Mouse (Mus musculus): ENCODE data around the gene Elp4. TPM values are rescaled to one million over a fixed set of nuclear protein-coding genes. Genes with fewer than 3 reads are reported as not detected.

Elp4 gene
- polyA plus RNA-seq, 1 experiment from 2014 or later = 20.8 TPM

DNA sequence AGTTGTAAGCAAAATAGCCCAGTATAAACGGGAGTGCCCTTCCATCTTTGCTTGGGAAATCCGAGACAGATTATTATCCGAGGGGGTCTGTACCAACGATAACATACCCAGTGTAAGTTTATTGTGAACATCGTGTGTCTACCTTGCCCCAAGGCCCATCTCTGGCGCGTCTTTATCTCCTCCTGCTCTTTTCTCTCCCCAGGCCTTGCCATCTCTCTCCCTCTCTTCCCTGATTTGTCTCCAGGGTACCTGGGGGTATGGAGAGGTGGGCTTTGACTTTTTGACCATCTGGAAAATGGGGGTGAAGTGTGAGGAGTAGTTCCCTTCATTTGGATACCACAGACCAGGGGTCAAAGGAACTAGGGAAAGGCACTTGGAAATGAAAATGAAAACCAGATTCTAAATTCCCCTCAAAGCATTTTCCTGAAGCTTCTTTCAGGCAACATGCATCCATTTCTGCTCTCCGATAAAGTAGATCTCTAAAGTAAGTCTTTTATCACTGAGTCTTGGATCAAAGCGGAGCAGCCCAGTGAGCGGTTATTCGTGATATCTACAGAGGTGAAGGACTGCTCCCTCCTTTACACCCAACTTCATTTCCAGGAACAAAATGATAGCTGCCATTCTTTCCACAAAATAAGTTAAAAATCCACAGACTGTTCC is 219.2 kb downstream of the Elp4 start:
- Histone ChIP-seq H3K4me2 (ENCODE audit: low read depth, low read length) (no peak overlapping the region), H3K9ac (ENCODE audit: low read length) (no peak overlapping the region), H3K27me3 (ENCODE audit: control insufficient read depth, insufficient read depth, low read length) (peaks cover 90% of the 10 kb centered on the region), H3K4me1 (ENCODE audit: control insufficient read depth, insufficient read depth, low read length) (peaks cover 15% of the 10 kb centered on the region), H3K9me3 (replicated peaks; ENCODE audit: control insufficient read depth, low read length) (no peaks in the 10 kb centered on the region), H3K27ac (ENCODE audit: low read length) (no peak overlapping the region), H3K4me3 (ENCODE audit: low read length) (no peak overlapping the region), H3K36me3 (ENCODE audit: control insufficient read depth, insufficient read depth) (no peaks in the 10 kb centered on the region)
- 5% methylated on average over 11 of the region's 11 CpGs for WGBS
- no peak for ATAC-seq (replicated peaks; ENCODE audit: extremely low read depth, insufficient read depth, low FRiP score)

DNA sequence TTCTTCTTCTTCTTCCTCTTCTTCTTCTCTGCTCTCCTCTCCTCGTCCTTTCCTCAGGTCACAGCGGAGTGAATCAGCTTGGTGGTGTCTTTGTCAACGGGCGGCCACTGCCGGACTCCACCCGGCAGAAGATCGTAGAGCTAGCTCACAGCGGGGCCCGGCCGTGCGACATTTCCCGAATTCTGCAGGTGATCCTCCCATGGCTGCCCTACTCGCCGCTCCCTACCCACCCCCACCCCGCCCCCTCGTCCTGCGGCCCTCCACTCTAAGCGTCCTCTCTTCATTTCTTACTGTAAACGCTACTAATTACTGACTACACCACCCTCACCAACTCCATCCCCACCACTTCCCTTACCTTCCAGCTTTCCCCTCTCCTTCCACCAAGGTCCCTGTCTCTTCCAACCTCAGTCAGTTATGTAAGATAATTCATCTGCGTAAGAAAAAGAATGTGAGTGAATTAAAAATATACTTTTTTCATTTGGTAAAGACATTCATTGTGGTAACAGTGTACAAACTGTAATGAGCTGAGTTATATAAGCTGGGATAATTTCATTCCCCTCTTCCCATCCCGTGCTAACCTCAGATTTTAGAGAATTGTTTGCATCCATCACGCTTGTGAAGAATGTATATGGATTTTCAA is 220.5 kb downstream of the Elp4 start:
- Histone ChIP-seq H3K4me3 (ENCODE audit: low read length) (no peak overlapping the region), H3K4me1 (ENCODE audit: control insufficient read depth, insufficient read depth, low read length) (peaks cover 8% of the 10 kb centered on the region; the same call in 1 of the 2 replicates), H3K27me3 (ENCODE audit: control insufficient read depth, insufficient read depth, low read length) (peaks cover 92% of the 10 kb centered on the region), H3K9ac (ENCODE audit: low read length) (no peak overlapping the region), H3K36me3 (ENCODE audit: control insufficient read depth, insufficient read depth) (no peaks in the 10 kb centered on the region), H3K27ac (ENCODE audit: low read length) (no peak overlapping the region), H3K4me2 (ENCODE audit: low read depth, low read length) (no peak overlapping the region), H3K9me3 (replicated peaks; ENCODE audit: control insufficient read depth, low read length) (no peaks in the 10 kb centered on the region)
- no peak for ATAC-seq (replicated peaks; ENCODE audit: extremely low read depth, insufficient read depth, low FRiP score)
- 3% methylated on average over 21 of the region's 22 CpGs for WGBS

DNA sequence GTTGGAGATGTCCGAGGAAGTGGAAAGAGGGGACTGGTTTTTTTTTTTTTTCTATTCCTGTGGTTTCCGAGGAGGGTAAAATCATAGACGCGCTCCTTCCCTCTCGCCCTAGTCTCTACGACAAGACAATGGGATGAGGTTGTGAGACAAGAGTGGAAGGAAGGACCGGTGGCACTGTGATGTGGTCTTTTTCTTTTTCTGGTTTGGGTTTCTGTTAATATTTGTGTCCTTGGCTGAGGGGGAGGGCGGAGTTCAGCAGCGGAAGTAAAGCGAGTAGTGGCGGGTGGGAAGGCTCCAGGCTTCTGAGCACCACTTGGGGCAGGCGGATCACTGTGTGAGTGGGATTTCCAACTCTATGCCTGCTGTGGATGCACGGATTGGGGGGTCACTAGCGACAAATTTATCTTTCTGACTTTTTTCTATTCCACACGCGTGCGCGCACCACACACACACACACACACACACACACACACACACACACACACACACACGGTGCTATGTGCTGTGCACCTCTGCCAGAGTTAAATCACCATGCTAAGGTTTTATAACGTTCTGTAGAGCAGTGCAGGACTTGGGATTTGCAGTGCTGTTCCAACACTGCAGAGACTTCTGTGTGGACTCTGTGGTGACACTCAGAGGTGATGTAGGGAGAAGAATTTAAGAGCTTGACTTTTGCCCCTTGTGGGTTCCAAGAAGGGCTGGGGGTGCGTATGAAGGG is 221.6 kb downstream of the Elp4 start:
- H3K9ac ChIP-seq (ENCODE audit: low read length) = no peak overlapping the region
- H3K4me1 ChIP-seq (ENCODE audit: control insufficient read depth, insufficient read depth, low read length) = no peaks in the 10 kb centered on the region
- WGBS = under 1% methylated on average over 21 of the region's 21 CpGs
- peaks cover 90% of the 10 kb centered on the region for H3K27me3 ChIP-seq (ENCODE audit: control insufficient read depth, insufficient read depth, low read length)
- no peak overlapping the region for H3K4me3 ChIP-seq (ENCODE audit: low read length)
- H3K36me3 ChIP-seq (ENCODE audit: control insufficient read depth, insufficient read depth) = no peaks in the 10 kb centered on the region
- H3K4me2 ChIP-seq (ENCODE audit: low read depth, low read length) = no peak overlapping the region
- H3K27ac ChIP-seq (ENCODE audit: low read length) = no peak overlapping the region
- no peak for ATAC-seq (replicated peaks; ENCODE audit: extremely low read depth, insufficient read depth, low FRiP score)
- no peaks in the 10 kb centered on the region for H3K9me3 ChIP-seq (replicated peaks; ENCODE audit: control insufficient read depth, low read length)

DNA sequence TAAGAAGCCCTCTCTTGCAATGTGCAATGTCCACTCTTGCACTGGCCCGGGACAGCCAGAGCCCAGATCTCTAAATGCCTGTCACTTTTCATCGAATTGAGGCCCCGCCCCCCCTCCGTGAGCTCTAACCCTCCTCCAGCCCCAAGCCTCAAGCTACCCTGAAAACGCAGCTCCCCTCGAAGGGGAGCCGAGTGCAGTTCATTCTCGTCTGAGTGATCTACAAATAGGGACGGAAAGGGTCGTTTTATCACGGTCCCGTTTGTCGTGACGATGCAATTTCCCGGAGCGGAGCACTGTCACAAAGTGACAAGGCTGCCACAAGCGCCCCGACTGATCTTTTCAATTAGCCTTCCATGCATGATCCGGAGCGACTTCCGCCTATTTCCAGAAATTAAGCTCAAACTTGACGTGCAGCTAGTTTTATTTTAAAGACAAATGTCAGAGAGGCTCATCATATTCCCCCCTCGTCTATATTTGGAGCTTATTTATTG is 222.3 kb downstream of the Elp4 start:
- 1% methylated on average over 23 of the region's 23 CpGs for WGBS
- peaks cover 90% of the 10 kb centered on the region for H3K27me3 ChIP-seq (ENCODE audit: control insufficient read depth, insufficient read depth, low read length)
- no peaks in the 10 kb centered on the region for H3K9me3 ChIP-seq (replicated peaks; ENCODE audit: control insufficient read depth, low read length)
- H3K4me3 ChIP-seq (ENCODE audit: low read length) = no peak overlapping the region
- no peak overlapping the region for H3K27ac ChIP-seq (ENCODE audit: low read length)
- H3K4me2 ChIP-seq (ENCODE audit: low read depth, low read length) = no peak overlapping the region
- H3K4me1 ChIP-seq (ENCODE audit: control insufficient read depth, insufficient read depth, low read length) = no peaks in the 10 kb centered on the region
- no peak for ATAC-seq (replicated peaks; ENCODE audit: extremely low read depth, insufficient read depth, low FRiP score)
- no peaks in the 10 kb centered on the region for H3K36me3 ChIP-seq (ENCODE audit: control insufficient read depth, insufficient read depth)
- H3K9ac ChIP-seq (ENCODE audit: low read length) = no peak overlapping the region

DNA sequence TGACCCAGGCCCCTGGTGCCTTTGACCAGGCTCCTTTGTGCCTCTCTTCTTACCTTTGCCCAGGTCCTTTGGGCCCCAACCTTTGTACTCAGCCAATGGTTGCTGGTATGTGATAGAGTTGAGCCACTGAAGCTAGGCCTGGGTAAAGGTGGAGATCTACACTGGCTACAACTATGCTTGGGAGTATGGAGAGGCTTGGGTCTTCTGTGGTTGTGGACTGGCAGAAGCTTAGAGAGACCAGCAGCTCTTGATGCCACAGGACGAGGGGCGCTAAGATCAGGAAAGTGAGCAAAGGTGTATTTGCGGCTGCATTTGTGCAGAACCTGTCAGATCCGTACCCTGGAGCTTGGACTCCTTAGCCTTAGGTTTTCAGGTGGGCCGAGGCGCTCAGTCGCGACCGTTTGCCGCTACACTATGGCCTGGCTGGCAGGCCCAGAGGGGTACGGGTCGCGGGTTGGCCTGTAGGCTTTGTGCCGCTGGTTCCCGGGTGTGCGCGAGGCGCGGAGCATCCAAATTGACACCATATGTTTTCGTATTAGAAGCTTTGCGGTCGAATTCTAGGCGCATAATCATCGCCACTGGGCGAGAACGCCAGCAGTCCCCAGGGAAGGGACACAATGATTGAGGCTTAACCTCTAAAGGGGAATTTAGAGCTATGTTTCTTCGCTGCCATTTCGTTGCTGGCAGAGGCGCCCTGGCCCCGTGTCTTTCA is 223.2 kb downstream of the Elp4 start:
- Histone ChIP-seq H3K9me3 (replicated peaks; ENCODE audit: control insufficient read depth, low read length) (no peaks in the 10 kb centered on the region), H3K9ac (ENCODE audit: low read length) (no peak overlapping the region), H3K27ac (ENCODE audit: low read length) (no peak overlapping the region), H3K27me3 (ENCODE audit: control insufficient read depth, insufficient read depth, low read length) (peaks cover 88% of the 10 kb centered on the region), H3K36me3 (ENCODE audit: control insufficient read depth, insufficient read depth) (no peaks in the 10 kb centered on the region), H3K4me2 (ENCODE audit: low read depth, low read length) (no peak overlapping the region), H3K4me3 (ENCODE audit: low read length) (no peak overlapping the region), H3K4me1 (ENCODE audit: control insufficient read depth, insufficient read depth, low read length) (peaks cover 4% of the 10 kb centered on the region; the same call in 1 of the 2 replicates)
- no peak for ATAC-seq (replicated peaks; ENCODE audit: extremely low read depth, insufficient read depth, low FRiP score)
- 6% methylated on average over 30 of the region's 30 CpGs for WGBS

DNA sequence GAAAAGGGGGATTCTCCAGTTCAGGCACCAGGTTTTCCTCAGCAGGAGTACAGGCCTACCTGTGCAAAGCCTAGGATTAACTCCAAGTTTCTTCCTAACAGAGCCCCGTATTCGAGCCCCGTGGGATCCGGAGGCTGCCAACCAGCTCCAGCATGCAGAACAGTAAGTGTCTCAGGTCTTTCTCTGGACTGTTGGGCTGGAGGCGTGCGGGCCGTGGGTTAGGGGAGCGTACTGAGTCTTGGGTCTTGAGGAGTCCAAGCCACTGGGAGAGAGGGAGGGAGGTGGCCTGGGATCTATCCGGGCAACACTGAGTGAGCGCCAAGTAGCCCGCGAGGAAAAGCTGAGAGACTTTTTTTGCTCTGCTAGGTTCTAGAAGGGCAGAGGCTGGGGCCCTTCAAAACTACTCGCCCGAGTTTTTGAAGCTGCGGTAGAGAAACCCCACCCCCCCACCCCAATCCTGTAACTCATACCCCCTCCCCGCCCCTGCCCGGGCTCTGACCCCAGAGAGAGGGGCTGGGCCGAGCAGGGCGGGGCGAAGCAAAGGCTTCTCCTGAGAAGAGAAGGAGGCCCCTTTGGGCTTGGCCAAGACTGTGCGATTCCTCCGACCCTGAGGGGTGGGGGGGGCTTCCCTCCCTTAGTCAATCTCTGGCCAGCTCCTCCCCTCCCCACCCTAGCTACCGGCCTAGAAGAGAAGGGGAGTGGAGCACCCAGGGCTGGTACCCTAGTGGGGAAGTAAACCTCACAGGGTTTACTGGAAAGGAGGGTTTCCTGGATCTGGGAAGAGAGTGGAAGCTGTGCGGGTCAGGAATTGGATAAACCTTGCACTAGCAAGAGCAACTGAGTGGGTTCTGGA is 224.0 kb downstream of the Elp4 start:
- no peak overlapping the region for H3K9ac ChIP-seq (ENCODE audit: low read length)
- H3K4me1 ChIP-seq (ENCODE audit: control insufficient read depth, insufficient read depth, low read length) = peaks cover 10% of the 10 kb centered on the region
- WGBS = 1% methylated on average over 18 of the region's 24 CpGs
- H3K27ac ChIP-seq (ENCODE audit: low read length) = no peak overlapping the region
- no peak for ATAC-seq (replicated peaks; ENCODE audit: extremely low read depth, insufficient read depth, low FRiP score)
- no peak overlapping the region for H3K4me2 ChIP-seq (ENCODE audit: low read depth, low read length)
- H3K27me3 ChIP-seq (ENCODE audit: control insufficient read depth, insufficient read depth, low read length) = peaks cover 88% of the 10 kb centered on the region
- H3K4me3 ChIP-seq (ENCODE audit: low read length) = no peak overlapping the region
- no peaks in the 10 kb centered on the region for H3K9me3 ChIP-seq (replicated peaks; ENCODE audit: control insufficient read depth, low read length)
- H3K36me3 ChIP-seq (ENCODE audit: control insufficient read depth, insufficient read depth) = no peaks in the 10 kb centered on the region

DNA sequence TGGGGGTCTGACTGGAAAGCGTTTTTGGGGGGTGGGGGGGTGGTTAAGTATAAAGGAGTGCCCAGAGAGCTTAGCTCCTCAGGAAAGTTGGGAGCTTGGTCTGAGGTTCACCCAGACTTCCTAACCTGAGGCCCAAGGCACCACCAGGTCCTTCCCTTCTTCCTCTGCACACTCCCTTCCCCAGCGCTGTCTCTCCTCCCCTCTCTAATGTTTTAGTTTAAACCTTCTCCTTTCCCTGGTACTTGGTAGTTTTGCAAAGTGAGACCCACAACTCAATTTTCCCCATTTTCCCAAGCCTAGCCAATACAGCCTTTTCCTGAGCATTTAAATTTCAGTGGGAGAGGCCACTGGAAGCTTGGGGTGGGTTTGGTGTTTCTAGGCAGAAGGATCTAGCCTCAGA is 225.0 kb downstream of the Elp4 start:
- ATAC-seq (replicated peaks; ENCODE audit: extremely low read depth, insufficient read depth, low FRiP score) = no peak
- 0% methylated on average over 2 of the region's 2 CpGs for WGBS
- no peak overlapping the region for H3K27ac ChIP-seq (ENCODE audit: low read length)

DNA sequence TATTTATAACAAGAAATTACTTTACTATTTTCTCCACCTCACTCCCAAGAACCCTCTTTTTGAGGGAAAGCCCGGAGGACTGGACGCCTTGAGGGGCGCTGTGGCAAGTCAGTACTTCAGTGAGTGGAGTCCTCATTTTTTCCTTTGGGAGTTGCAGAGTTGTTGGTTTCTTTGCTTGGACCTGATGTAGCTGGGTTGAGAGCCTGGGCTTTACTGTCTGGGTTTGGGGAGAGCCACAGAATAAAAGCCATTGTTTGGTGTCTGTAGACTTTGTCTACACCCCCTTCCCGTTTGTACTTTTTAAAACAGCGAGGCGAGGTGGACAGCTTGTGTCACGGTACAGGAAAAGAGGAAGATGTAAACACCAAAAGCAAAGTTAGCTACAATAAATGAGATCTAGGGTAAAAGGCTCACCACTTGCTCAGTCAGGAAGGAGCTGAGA is 225.5 kb downstream of the Elp4 start:
- ATAC-seq (replicated peaks; ENCODE audit: extremely low read depth, insufficient read depth, low FRiP score) = no peak
- Histone ChIP-seq H3K9ac (ENCODE audit: low read length) (no peak overlapping the region), H3K4me1 (ENCODE audit: control insufficient read depth, insufficient read depth, low read length) (peaks cover 24% of the 10 kb centered on the region), H3K4me2 (ENCODE audit: low read depth, low read length) (no peak overlapping the region), H3K36me3 (ENCODE audit: control insufficient read depth, insufficient read depth) (no peaks in the 10 kb centered on the region), H3K27ac (ENCODE audit: low read length) (no peak overlapping the region), H3K9me3 (replicated peaks; ENCODE audit: control insufficient read depth, low read length) (no peaks in the 10 kb centered on the region), H3K27me3 (ENCODE audit: control insufficient read depth, insufficient read depth, low read length) (peaks cover 91% of the 10 kb centered on the region), H3K4me3 (ENCODE audit: low read length) (no peak overlapping the region)
- WGBS = 6% methylated on average over 7 of the region's 7 CpGs

More for the DNA sequence above, 225.0 kb downstream of the Elp4 start:
- Histone ChIP-seq H3K4me1 (ENCODE audit: control insufficient read depth, insufficient read depth, low read length) (peaks cover 21% of the 10 kb centered on the region), H3K4me3 (ENCODE audit: low read length) (no peak overlapping the region), H3K4me2 (ENCODE audit: low read depth, low read length) (no peak overlapping the region), H3K36me3 (ENCODE audit: control insufficient read depth, insufficient read depth) (no peaks in the 10 kb centered on the region), H3K9me3 (replicated peaks; ENCODE audit: control insufficient read depth, low read length) (no peaks in the 10 kb centered on the region), H3K9ac (ENCODE audit: low read length) (no peak overlapping the region), H3K27me3 (ENCODE audit: control insufficient read depth, insufficient read depth, low read length) (peaks cover 91% of the 10 kb centered on the region)

Data from heart, embryonic 16.5 days (tissue).